Mouse (Mus musculus) urinary bladder, postnatal 10 days (tissue): ENCODE measurements at regions not wholly inside any gene's neighbourhood (a gene's known extent, or its start where the extent isn't known, plus 50 kb on each side); places are given as distances from the start of the nearest gene placed in this dataset.
"Not testable (repeated sequence)": the region's sequence is repeated elsewhere in the genome, so short reads cannot be mapped to it uniquely, and the experiment has no call there.

ENCODE experiments used
- DNase-seq: peaks from one replicate; pipeline ENCODE4 v3.0.0; 2022; ENCODE audit warnings: low spot score

GRCm38 (mm10) chr5:148652525-148653243 is 100.1 kb upstream of the Ubl3 start:
- DNase-seq: no peak

GRCm38 (mm10) chr5:148651736-148652135 is 99.1 kb upstream of the Ubl3 start:
- no peak for DNase-seq

GRCm38 (mm10) chr5:148649573-148649972 is 97.0 kb upstream of the Ubl3 start:
- not testable (repeated sequence) for DNase-seq

- no peak for DNase-seq
These were observed 96.5 kb upstream of the Ubl3 start for GRCm38 (mm10) chr5:148649123-148649522.

- DNase-seq: no peak
These were observed 95.1 kb upstream of the Ubl3 start for GRCm38 (mm10) chr5:148647644-148648043.

- DNase-seq: no peak
These were observed 93.2 kb upstream of the Ubl3 start for GRCm38 (mm10) chr5:148645772-148646171.

GRCm38 (mm10) chr5:148645191-148645681 is 92.6 kb upstream of the Ubl3 start:
- no peak for DNase-seq

- no peak for DNase-seq
These were observed 91.8 kb upstream of the Ubl3 start for GRCm38 (mm10) chr5:148644345-148644744.

- DNase-seq: no peak
These were observed 89.2 kb upstream of the Ubl3 start for GRCm38 (mm10) chr5:148641652-148642395.

GRCm38 (mm10) chr5:148640523-148640922 is 87.9 kb upstream of the Ubl3 start:
- DNase-seq: no peak

GRCm38 (mm10) chr5:148634919-148635356 is 82.3 kb upstream of the Ubl3 start:
- DNase-seq: no peak

GRCm38 (mm10) chr5:148633999-148634398 is 81.4 kb upstream of the Ubl3 start:
- no peak for DNase-seq

- DNase-seq: no peak
These were observed 80.7 kb upstream of the Ubl3 start for GRCm38 (mm10) chr5:148633331-148633730.

- no peak for DNase-seq
These were observed 80.1 kb upstream of the Ubl3 start for GRCm38 (mm10) chr5:148632516-148633170.

- no peak for DNase-seq
These were observed 79.0 kb upstream of the Ubl3 start for GRCm38 (mm10) chr5:148631566-148631965.

GRCm38 (mm10) chr5:148626014-148626413 is 73.4 kb upstream of the Ubl3 start:
- DNase-seq: no peak

GRCm38 (mm10) chr5:148624649-148625405 is 72.2 kb upstream of the Ubl3 start:
- DNase-seq: no peak

GRCm38 (mm10) chr5:148620895-148621786 is 68.6 kb upstream of the Ubl3 start:
- no peak for DNase-seq

- DNase-seq: no peak
These were observed 67.3 kb upstream of the Ubl3 start for GRCm38 (mm10) chr5:148619917-148620316.

- DNase-seq: no peak
These were observed 63.8 kb upstream of the Ubl3 start for GRCm38 (mm10) chr5:148616426-148616825.
